Mouse (Mus musculus) right cerebral cortex, adult 18-20 months (tissue): ENCODE data around the gene Adgrd1.
"Not testable (repeated sequence)": the region's sequence is repeated elsewhere in the genome, so short reads cannot be mapped to it uniquely, and the experiment has no call there.

Source experiments
- DNase-seq: peaks from one replicate; pipeline ENCODE4 v3.0.0; 2022; ENCODE audit warnings: mixed read lengths

Adgrd1 gene

GRCm38 (mm10) chr5:129094236-129094635 is 2.3 kb upstream of the Adgrd1 start:
- no peak for DNase-seq

GRCm38 (mm10) chr5:129104043-129104442 is 7.5 kb downstream of the Adgrd1 start:
- no peak for DNase-seq

GRCm38 (mm10) chr5:129111729-129112128 is 15.2 kb downstream of the Adgrd1 start:
- DNase-seq: no peak

- peak; percentile 86 for DNase-seq
Observed at GRCm38 (mm10) chr5:129113741-129114476, 17.4 kb downstream of the Adgrd1 start.

- DNase-seq: no peak
Observed at GRCm38 (mm10) chr5:129116299-129116698, 19.7 kb downstream of the Adgrd1 start.

GRCm38 (mm10) chr5:129117593-129118113 is 21.1 kb downstream of the Adgrd1 start:
- DNase-seq: no peak

- DNase-seq: no peak
Observed at GRCm38 (mm10) chr5:129118523-129118922, 22.0 kb downstream of the Adgrd1 start.

GRCm38 (mm10) chr5:129119146-129119545 is 22.6 kb downstream of the Adgrd1 start:
- DNase-seq: no peak

GRCm38 (mm10) chr5:129121654-129122285 is 25.2 kb downstream of the Adgrd1 start:
- DNase-seq: peak; percentile 62

GRCm38 (mm10) chr5:129122491-129122890 is 25.9 kb downstream of the Adgrd1 start:
- no peak for DNase-seq

GRCm38 (mm10) chr5:129124070-129124828 is 27.7 kb downstream of the Adgrd1 start:
- peak; percentile 32 for DNase-seq

GRCm38 (mm10) chr5:129128310-129128709 is 31.8 kb downstream of the Adgrd1 start:
- not testable (repeated sequence) for DNase-seq

- DNase-seq: no peak
Observed at GRCm38 (mm10) chr5:129130301-129130700, 33.8 kb downstream of the Adgrd1 start.

- peak; percentile 55 for DNase-seq
Observed at GRCm38 (mm10) chr5:129137405-129137804, 40.9 kb downstream of the Adgrd1 start.

- DNase-seq: peak; percentile 69
Observed at GRCm38 (mm10) chr5:129138576-129138975, 42.0 kb downstream of the Adgrd1 start.

GRCm38 (mm10) chr5:129142801-129143200 is 46.3 kb downstream of the Adgrd1 start:
- DNase-seq: no peak

- DNase-seq: peak; percentile 60
Observed at GRCm38 (mm10) chr5:129145307-129145935, 48.9 kb downstream of the Adgrd1 start.

- DNase-seq: peak; percentile 52
Observed at GRCm38 (mm10) chr5:129146892-129147509, 50.5 kb downstream of the Adgrd1 start.

GRCm38 (mm10) chr5:129148485-129148884 is 51.9 kb downstream of the Adgrd1 start:
- no peak for DNase-seq

GRCm38 (mm10) chr5:129155023-129155901 is 58.7 kb downstream of the Adgrd1 start:
- DNase-seq: no peak

GRCm38 (mm10) chr5:129155902-129156311 is 59.4 kb downstream of the Adgrd1 start:
- DNase-seq: no peak
